Mouse (Mus musculus): ENCODE measurements around the gene Rhpn2. TPM values are rescaled to one million over a fixed set of nuclear protein-coding genes. Genes with fewer than 3 reads are reported as not detected.

Rhpn2 gene
- total and polyA plus RNA-seq, 3 experiments = 3.0 to 4.2 (median 3.1) TPM

- no peaks in the 10 kb centered on the region for H3K79me2 ChIP-seq (replicated peaks; ENCODE audit: control insufficient read depth, insufficient read depth, low read length)
- H3K4me1 ChIP-seq (ENCODE audit: control insufficient read depth, insufficient read depth, low read length) = no peaks in the 10 kb centered on the region
- no peak overlapping the region for H3K27ac ChIP-seq
- no peak for TF ChIP-seq CTCF (IDR thresholded peaks at IDR 0.05)
- TF ChIP-seq POLR2A (IDR thresholded peaks at IDR 0.05; ENCODE audit: insufficient read depth, low read depth, low read length) = no peak
- TF ChIP-seq EP300 (IDR thresholded peaks at IDR 0.05; ENCODE audit: insufficient read depth, low read depth, low read length) = no peak
- H3K36me3 ChIP-seq (ENCODE audit: control insufficient read depth, insufficient read depth, low read length) = no peaks in the 10 kb centered on the region
- no peak for DNase-seq
- no peak overlapping the region for H3K9ac ChIP-seq (ENCODE audit: low read depth, low read length)
- no peaks in the 10 kb centered on the region for H3K27me3 ChIP-seq (ENCODE audit: control insufficient read depth, insufficient read depth, low read length)
- WGBS = 84% methylated on average over 5 of the region's 5 CpGs
- H3K4me3 ChIP-seq = no peak overlapping the region
- intact Hi-C loops (cut with DNase I) = no loop called here
Observed at GRCm38 (mm10) chr7:35362868-35363267, 28.9 kb downstream of the Rhpn2 start.

- Histone ChIP-seq H3K4me3 (no peak overlapping the region), H3K4me1 (ENCODE audit: control insufficient read depth, insufficient read depth, low read length) (no peaks in the 10 kb centered on the region), H3K36me3 (ENCODE audit: control insufficient read depth, insufficient read depth, low read length) (no peaks in the 10 kb centered on the region), H3K9ac (ENCODE audit: low read depth, low read length) (no peak overlapping the region), H3K27me3 (ENCODE audit: control insufficient read depth, insufficient read depth, low read length) (no peaks in the 10 kb centered on the region), H3K27ac (no peak overlapping the region), H3K79me2 (replicated peaks; ENCODE audit: control insufficient read depth, insufficient read depth, low read length) (no peaks in the 10 kb centered on the region)
- TF ChIP-seq POLR2A (IDR thresholded peaks at IDR 0.05; ENCODE audit: insufficient read depth, low read depth, low read length) (no peak), CTCF (IDR thresholded peaks at IDR 0.05) (no peak)
- no peak for DNase-seq
- WGBS = 72% methylated on average over 12 of the region's 12 CpGs
- intact Hi-C loops (cut with DNase I) = no loop called here
Observed at GRCm38 (mm10) chr7:35365161-35365910, 31.4 kb downstream of the Rhpn2 start.

- no peaks in the 10 kb centered on the region for H3K27me3 ChIP-seq (ENCODE audit: control insufficient read depth, insufficient read depth, low read length)
- no peaks in the 10 kb centered on the region for H3K36me3 ChIP-seq (ENCODE audit: control insufficient read depth, insufficient read depth, low read length)
- H3K79me2 ChIP-seq (replicated peaks; ENCODE audit: control insufficient read depth, insufficient read depth, low read length) = no peaks in the 10 kb centered on the region
- H3K27ac ChIP-seq = no peak overlapping the region
- no peaks in the 10 kb centered on the region for H3K4me1 ChIP-seq (ENCODE audit: control insufficient read depth, insufficient read depth, low read length)
- intact Hi-C loops (cut with DNase I) = no loop called here
- DNase-seq = no peak
- no peak overlapping the region for H3K9ac ChIP-seq (ENCODE audit: low read depth, low read length)
- no peak overlapping the region for H3K4me3 ChIP-seq
- TF ChIP-seq POLR2A (IDR thresholded peaks at IDR 0.05; ENCODE audit: insufficient read depth, low read depth, low read length) = no peak
- no peak for TF ChIP-seq EP300 (IDR thresholded peaks at IDR 0.05; ENCODE audit: insufficient read depth, low read depth, low read length)
- no peak for TF ChIP-seq CTCF (IDR thresholded peaks at IDR 0.05)
- WGBS = 91% methylated on average over 14 of the region's 14 CpGs
Observed at GRCm38 (mm10) chr7:35371096-35371495, 37.1 kb downstream of the Rhpn2 start.

GRCm38 (mm10) chr7:35372483-35373017 lies 38.6 kb downstream of the Rhpn2 start:
- Histone ChIP-seq H3K4me1 (ENCODE audit: control insufficient read depth, insufficient read depth, low read length) (no peaks in the 10 kb centered on the region), H3K27ac (no peak overlapping the region), H3K27me3 (ENCODE audit: control insufficient read depth, insufficient read depth, low read length) (no peaks in the 10 kb centered on the region), H3K36me3 (ENCODE audit: control insufficient read depth, insufficient read depth, low read length) (no peaks in the 10 kb centered on the region), H3K79me2 (replicated peaks; ENCODE audit: control insufficient read depth, insufficient read depth, low read length) (no peaks in the 10 kb centered on the region), H3K4me3 (no peak overlapping the region), H3K9ac (ENCODE audit: low read depth, low read length) (no peak overlapping the region)
- 78% methylated on average over 14 of the region's 14 CpGs for WGBS
- TF ChIP-seq CTCF (IDR thresholded peaks at IDR 0.05) = no peak
- intact Hi-C loops (cut with DNase I) = no loop called here
- no peak for DNase-seq

GRCm38 (mm10) chr7:35373146-35373989 lies 39.4 kb downstream of the Rhpn2 start:
- Histone ChIP-seq H3K4me1 (ENCODE audit: control insufficient read depth, insufficient read depth, low read length) (no peaks in the 10 kb centered on the region), H3K9ac (ENCODE audit: low read depth, low read length) (no peak overlapping the region), H3K27ac (no peak overlapping the region), H3K27me3 (ENCODE audit: control insufficient read depth, insufficient read depth, low read length) (no peaks in the 10 kb centered on the region), H3K4me3 (no peak overlapping the region), H3K79me2 (replicated peaks; ENCODE audit: control insufficient read depth, insufficient read depth, low read length) (no peaks in the 10 kb centered on the region), H3K36me3 (ENCODE audit: control insufficient read depth, insufficient read depth, low read length) (no peaks in the 10 kb centered on the region)
- WGBS = 63% methylated on average over 16 of the region's 16 CpGs
- TF ChIP-seq CTCF (IDR thresholded peaks at IDR 0.05) (no peak), POLR2A (IDR thresholded peaks at IDR 0.05; ENCODE audit: insufficient read depth, low read depth, low read length) (no peak), EP300 (IDR thresholded peaks at IDR 0.05; ENCODE audit: insufficient read depth, low read depth, low read length) (no peak)
- intact Hi-C loops (cut with DNase I) = no loop called here
- DNase-seq = no peak

- H3K79me2 ChIP-seq (replicated peaks; ENCODE audit: control insufficient read depth, insufficient read depth, low read length) = no peaks in the 10 kb centered on the region
- WGBS = 82% methylated on average over 7 of the region's 7 CpGs
- intact Hi-C loops (cut with DNase I) = no loop called here
Observed at GRCm38 (mm10) chr7:35374265-35374664, 40.3 kb downstream of the Rhpn2 start.

More at GRCm38 (mm10) chr7:35374265-35374664, 40.3 kb downstream of the Rhpn2 start:
- no peak overlapping the region for H3K9ac ChIP-seq (ENCODE audit: low read depth, low read length)
- no peak overlapping the region for H3K4me3 ChIP-seq
- DNase-seq = no peak
- no peaks in the 10 kb centered on the region for H3K27me3 ChIP-seq (ENCODE audit: control insufficient read depth, insufficient read depth, low read length)
- no peaks in the 10 kb centered on the region for H3K36me3 ChIP-seq (ENCODE audit: control insufficient read depth, insufficient read depth, low read length)
- H3K4me1 ChIP-seq (ENCODE audit: control insufficient read depth, insufficient read depth, low read length) = no peaks in the 10 kb centered on the region
- H3K27ac ChIP-seq = no peak overlapping the region
- TF ChIP-seq POLR2A (IDR thresholded peaks at IDR 0.05; ENCODE audit: insufficient read depth, low read depth, low read length) (no peak), EP300 (IDR thresholded peaks at IDR 0.05; ENCODE audit: insufficient read depth, low read depth, low read length) (no peak), CTCF (IDR thresholded peaks at IDR 0.05) (no peak)

All from heart, adult 2 months (tissue).